In genomic region chr9:30446126-30446525, GRCm38 (mm10) we compare ENCODE assay signal across 17 mouse cellular contexts. TPM values are rescaled to one million over a fixed set of nuclear protein-coding genes. Genes with fewer than 3 reads are reported as not detected.
DNase-seq lines count a peak whose midpoint lies in the region; ATAC-seq lines count a peak whose summit lies in the region.
"Had no signal": no experiment of that assay in that cellular context is flagged by ENCODE, and none has a peak within 500 bp of the region (broad histone marks: within the 10 kb centered on the region; RNA-seq: fewer than 3 reads in every experiment).

No protein-coding gene starts in this region.

- no peaks in the 10 kb centered on the region for H3K9me3 ChIP-seq in heart, embryonic 13.5 days
- H3K9me3 ChIP-seq in lung, embryonic 15.5 days = no peaks in the 10 kb centered on the region
- H3K9me3 ChIP-seq: embryonic facial prominence, embryonic 10.5 days had no signal

- no peaks in the 10 kb centered on the region for H3K27me3 ChIP-seq in heart, embryonic 13.5 days (replicated peaks)
- H3K27me3 ChIP-seq in lung, embryonic 15.5 days = no peaks in the 10 kb centered on the region
- H3K27me3 ChIP-seq: Patski had no signal

- H3K4me1 ChIP-seq in heart, embryonic 13.5 days = peaks cover 20% of the 10 kb centered on the region
- peaks cover 13% of the 10 kb centered on the region for H3K4me1 ChIP-seq in lung, embryonic 15.5 days

- H3K36me3 ChIP-seq in heart, embryonic 13.5 days = peaks cover 87% of the 10 kb centered on the region
- peaks cover 14% of the 10 kb centered on the region; the same call in 1 of the 2 replicates for H3K36me3 ChIP-seq in lung, embryonic 15.5 days

- no peak overlapping the region for H3K4me3 ChIP-seq in heart, embryonic 13.5 days
- H3K4me3 ChIP-seq in lung, embryonic 15.5 days = no peak overlapping the region
- H3K4me3 ChIP-seq: embryonic facial prominence, embryonic 10.5 days had no signal

- no peak for DNase-seq in heart, postnatal 14 days
- no peak for DNase-seq in lung, postnatal 4 days
- DNase-seq in lung, postnatal 25 days (ENCODE audit: low spot score) = peak; percentile 55
- DNase-seq in layer of hippocampus, adult 9-11 months = no peak
- DNase-seq in thymus, postnatal 25 days = no peak
- DNase-seq: adrenal gland, postnatal 36 days; cerebellum, adult 2 months; kidney, adult 9 months; liver; liver, postnatal 0 days; thymus, postnatal 4 days had no signal

- 0 out of 2 replicates have a peak overlapping the region, but pooled peaks have one; percentile 20 for H3K4me2 ChIP-seq in heart, embryonic 13.5 days
- H3K4me2 ChIP-seq in lung, embryonic 15.5 days = no peak overlapping the region

- peak overlapping the region; percentile 85 for H3K27ac ChIP-seq in heart, embryonic 13.5 days (replicated peaks)
- H3K27ac ChIP-seq in lung, embryonic 15.5 days = peak overlapping the region; percentile 79
- H3K27ac ChIP-seq: embryonic facial prominence, embryonic 10.5 days had no signal

- intact Hi-C loops in heart, postnatal 14 days (cut with DNase I) = loop anchor here (5.0 kb wide), 1 partner anchor 641 kb away; no protein-coding TSS in a partner anchor

- no peak for ATAC-seq in heart, embryonic 13.5 days (ENCODE audit: extremely low read depth, insufficient number of reproducible peaks, low FRiP score, low TSS enrichment)
- ATAC-seq in lung, embryonic 15.5 days (ENCODE audit: borderline replicate concordance, extremely low read depth, low FRiP score, low TSS enrichment) = no peak
- ATAC-seq: activated CD4-positive, CD25-positive, alpha-beta regulatory T cell, adult 4 months; forebrain, embryonic 14.5 days; liver, postnatal 0 days; Patski had no signal

- 92% methylated on average over 1 of the region's 1 CpGs for WGBS in heart, embryonic 13.5 days
- WGBS in lung, embryonic 15.5 days = 76% methylated on average over 1 of the region's 1 CpGs

- H3K9ac ChIP-seq in heart, embryonic 13.5 days = no peak overlapping the region
- H3K9ac ChIP-seq in lung, embryonic 15.5 days = no peak overlapping the region
- H3K9ac ChIP-seq: liver, postnatal 0 days had no signal

RNA-seq across cellular contexts. Expression of gene Snx19, which starts 19.2 kb away (rescaled TPM):
- 12.6 and 14.4 TPM in 2 replicates for polyA plus RNA-seq in heart, embryonic 13.5 days (2015; fragmentation: Nextera tagmentation; extraction: Ambion mirVana)
- 10 to 100 TPM; 24.6 to 26.9 TPM for total RNA-seq in heart, postnatal 14 days (2021)
- polyA plus RNA-seq in lung, embryonic 15.5 days (2015; fragmentation: Nextera tagmentation; extraction: Ambion mirVana) = 17.1 and 17.6 TPM in 2 replicates
